Mouse (Mus musculus) small intestine, adult 2 months (tissue): Measurements from ENCODE around the gene Gad2.

Source experiments
- CTCF ChIP-seq: fragments of 200-500 bp; IDR thresholded peaks from 2 replicates; pipeline ENCODE4 v1.5.1; 2012; ENCODE audit warnings: low read depth, mild to moderate bottlenecking, control low read depth, inconsistent platforms, low read length, moderate library complexity, mixed read lengths; ENCODE audit not compliant: insufficient replicate concordance, insufficient read length; ENCODE audit errors: extremely low read depth
- POLR2A ChIP-seq: fragments of 200-500 bp; IDR thresholded peaks from 2 replicates; pipeline ENCODE4 v1.6.1; 2012; ENCODE audit warnings: low read depth, mild to moderate bottlenecking, control low read depth, inconsistent platforms, low read length, moderate library complexity

DNA sequence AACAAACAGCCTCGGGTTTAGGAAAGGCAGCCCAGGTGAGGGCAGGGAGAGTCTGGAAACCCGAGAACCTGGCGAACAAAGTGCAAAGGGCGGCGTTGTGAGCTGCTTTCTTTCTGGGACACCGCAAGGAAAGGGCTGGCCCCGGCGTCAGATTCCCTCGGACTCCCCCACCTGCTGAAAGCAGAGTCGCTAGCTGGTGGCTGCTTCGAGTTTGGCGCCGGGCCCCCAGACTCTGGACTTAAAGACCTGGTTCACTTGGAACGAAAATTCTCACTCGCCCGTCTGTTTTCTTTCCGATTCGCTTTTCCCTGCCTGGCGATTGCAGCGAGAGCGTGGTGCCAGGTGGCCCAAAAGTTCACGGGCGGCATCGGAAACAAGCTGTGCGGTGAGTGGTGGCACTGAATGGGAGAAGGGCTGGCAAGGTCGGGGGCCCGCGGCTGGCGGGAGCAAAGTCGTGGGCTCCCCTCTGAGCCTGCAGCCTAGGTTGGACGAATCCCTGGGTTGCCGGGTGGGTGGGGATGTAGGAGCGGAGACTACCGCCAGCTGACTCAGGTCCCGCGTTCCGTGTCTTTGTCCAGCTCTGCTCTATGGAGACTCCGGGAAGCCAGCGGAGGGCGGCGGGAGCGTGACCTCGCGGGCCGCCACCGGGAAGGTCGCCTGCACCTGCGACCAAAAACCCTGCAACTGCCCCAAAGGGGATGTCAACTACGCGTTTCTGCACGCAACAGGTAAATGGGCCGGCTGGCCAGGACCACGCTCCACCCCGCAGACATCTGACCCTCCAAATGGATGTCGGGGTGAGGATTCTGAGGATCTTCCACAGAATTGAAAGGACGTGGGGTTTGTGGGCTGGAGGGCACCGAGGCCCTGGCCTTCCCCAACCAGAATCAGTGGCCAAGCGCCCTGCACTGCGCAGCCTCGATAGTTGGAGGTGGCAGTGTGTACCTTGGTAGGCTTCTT lies 1.4 kb downstream of the Gad2 start:
- no peak for TF ChIP-seq POLR2A
- TF ChIP-seq CTCF = no peak
